Mouse (Mus musculus): Measurements from ENCODE around the gene Tgfbr3.
A peak's percentile ranks its signal among the peaks of the same experiment; 100 is the strongest.

Gene Tgfbr3

GRCm38 (mm10) chr5:107289234-107289764, at the start of gene Tgfbr3:
Gene Tgfbr3, minus strand, starts transcription at chr5:107289629.
- peak; percentile 42 for DNase-seq (ENCODE audit: low read depth, low spot score)

GRCm38 (mm10) chr5:107330916-107331421, 41.5 kb upstream of the Tgfbr3 start, which contains the start of gene Brdt:
Gene Brdt, plus strand, starts transcription at chr5:107331159.
- peak; percentile 36 for DNase-seq (ENCODE audit: low read depth, low spot score)

GRCm38 (mm10) chr5:107320703-107321102, 31.3 kb upstream of the Tgfbr3 start:
- DNase-seq (ENCODE audit: low read depth, low spot score), result no peak

GRCm38 (mm10) chr5:107317141-107317540, 27.7 kb upstream of the Tgfbr3 start:
- DNase-seq (ENCODE audit: low read depth, low spot score), result no peak

DNA sequence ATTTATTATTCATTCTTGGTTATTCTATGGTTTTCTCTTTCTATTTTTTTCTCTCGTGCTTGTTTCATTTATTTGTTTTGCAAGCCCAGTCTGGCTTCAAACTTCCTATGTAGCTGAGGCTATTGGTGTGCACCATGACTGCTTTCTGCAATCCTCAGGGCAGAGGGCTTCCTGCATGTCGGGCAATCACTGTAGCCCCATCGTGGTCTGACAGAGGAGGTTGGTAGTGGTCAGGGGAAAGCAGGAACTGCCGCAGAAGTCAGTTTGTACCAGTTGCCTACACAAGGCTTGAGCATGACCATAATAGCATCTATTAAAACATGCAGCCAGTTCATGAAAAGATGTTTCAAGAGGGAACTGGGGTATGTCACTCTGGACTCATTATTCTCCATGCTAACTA, 18.0 kb upstream of the Tgfbr3 start:
- DNase-seq (ENCODE audit: low read depth, low spot score), result no peak

- DNase-seq (ENCODE audit: low read depth, low spot score), result no peak
Measured at GRCm38 (mm10) chr5:107304117-107304825, 14.8 kb upstream of the Tgfbr3 start.

GRCm38 (mm10) chr5:107303350-107303861, 14.0 kb upstream of the Tgfbr3 start:
- no peak for DNase-seq (ENCODE audit: low read depth, low spot score)

- DNase-seq (ENCODE audit: low read depth, low spot score), result no peak
Measured at GRCm38 (mm10) chr5:107298854-107299253, 9.4 kb upstream of the Tgfbr3 start.

DNA sequence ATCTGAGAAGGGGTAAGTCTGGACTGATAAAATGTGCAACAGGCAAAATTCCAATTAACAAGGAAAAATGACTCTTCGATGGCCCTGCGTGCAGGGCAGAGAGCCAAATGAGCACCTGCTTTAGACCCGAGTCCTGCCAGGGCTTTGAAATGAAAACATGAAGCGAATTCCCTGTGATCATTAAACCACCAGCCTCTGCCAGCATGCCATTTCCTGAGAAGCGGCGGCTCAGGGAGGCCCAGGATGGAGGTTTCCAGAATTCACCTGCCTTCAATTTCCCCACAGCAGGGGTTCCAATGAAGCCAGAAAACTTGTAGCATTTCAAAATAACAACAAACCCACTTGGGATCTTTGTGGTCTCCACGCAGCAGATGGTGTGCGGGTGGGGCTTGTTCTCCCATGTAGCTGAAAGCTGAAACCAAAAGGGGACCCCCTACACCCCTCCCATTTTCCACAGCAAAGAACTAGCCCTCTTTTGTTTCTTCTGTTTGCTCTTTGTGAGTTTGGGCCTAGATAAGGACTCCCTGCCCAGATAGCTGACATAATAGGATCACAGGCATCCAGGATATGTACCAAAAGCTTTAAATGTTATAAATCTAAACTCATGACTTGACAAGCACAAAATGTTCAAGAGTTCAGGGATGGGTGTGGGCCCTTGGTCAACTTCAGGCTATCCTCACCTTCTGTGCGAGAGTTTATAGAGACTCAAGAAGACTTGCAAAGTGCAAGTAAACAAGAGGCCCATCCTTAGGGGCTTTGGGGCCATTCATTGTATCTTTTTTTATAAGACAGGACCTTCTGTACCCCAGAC, 7.3 kb upstream of the Tgfbr3 start:
- no peak for DNase-seq (ENCODE audit: low read depth, low spot score)

DNA sequence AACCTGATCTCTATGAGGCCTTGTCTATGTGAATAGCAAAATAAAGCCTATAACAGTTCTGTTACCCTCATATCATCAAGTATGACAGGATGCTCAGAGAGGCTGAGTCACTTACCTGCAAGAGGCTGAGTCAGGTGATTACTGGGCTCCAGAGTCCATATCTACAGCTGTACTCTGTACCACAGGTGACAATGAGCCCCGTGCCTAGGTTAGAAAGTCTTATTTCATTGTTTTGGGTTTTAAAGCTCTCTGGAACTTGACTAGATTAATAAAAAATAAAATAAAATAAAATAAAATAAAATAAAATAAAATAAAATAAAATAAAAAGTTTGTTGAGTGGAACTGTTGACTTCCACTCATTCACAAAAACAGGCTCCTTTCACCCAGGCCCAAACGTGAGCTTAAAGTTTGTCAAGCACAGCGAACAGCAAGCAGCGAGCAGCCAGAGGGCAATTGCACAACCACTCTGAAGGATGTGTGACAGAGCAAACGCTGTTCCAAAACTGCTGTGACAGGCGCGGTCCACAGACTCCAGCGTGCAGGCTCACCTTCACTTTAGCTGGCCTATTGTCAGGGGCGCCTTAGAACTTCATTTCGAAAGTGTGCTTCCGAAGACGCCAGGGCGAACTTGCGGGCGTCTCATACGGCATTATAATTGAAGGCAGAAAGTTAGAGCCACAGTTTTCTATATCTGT, 6.5 kb upstream of the Tgfbr3 start:
- DNase-seq (ENCODE audit: low read depth, low spot score), result no peak

GRCm38 (mm10) chr5:107295061-107295816, 5.8 kb upstream of the Tgfbr3 start:
- no peak for DNase-seq (ENCODE audit: low read depth, low spot score)

DNA sequence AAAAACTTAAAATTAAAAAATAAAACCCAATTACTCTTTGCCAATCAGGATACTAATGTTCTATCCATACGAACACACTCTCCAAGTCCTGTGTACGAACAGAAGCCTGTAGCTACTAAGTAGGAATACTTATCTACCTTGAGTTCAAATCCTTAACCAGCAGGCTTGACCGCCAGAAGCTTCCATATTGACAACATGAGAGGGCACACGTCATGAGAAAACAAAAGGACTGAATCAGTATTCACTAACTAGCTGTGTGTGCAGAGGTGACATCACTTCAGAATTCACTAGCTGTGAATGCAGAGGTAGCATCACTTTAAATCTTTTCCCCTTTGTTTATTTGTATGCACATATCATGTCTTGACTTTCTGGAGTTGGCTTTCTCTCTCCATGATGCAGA, 4.6 kb upstream of the Tgfbr3 start:
- no peak for DNase-seq (ENCODE audit: low read depth, low spot score)

DNA sequence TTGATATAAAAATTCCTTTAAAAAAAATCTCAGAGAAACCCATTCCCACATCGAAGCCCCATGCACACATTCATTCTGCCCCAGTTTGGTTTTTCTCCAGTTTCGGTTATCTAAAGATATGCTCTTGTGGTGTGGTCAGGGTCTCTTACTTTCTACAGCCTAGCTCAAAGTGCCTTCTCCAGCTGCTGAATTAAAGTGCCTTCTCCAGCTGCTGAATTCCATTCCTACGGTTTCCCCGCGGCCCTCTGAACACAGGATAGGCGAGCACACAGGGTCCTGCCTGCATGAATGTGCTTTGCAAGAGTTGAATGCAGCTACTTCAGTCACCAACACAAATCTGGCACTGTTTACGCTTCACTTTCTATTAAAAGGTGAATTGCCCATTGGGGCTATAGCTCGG, 557 bp upstream of the Tgfbr3 start:
- no peak for DNase-seq (ENCODE audit: low read depth, low spot score)

GRCm38 (mm10) chr5:107288427-107289233, 799 bp downstream of the Tgfbr3 start:
- DNase-seq (ENCODE audit: low read depth, low spot score), result peak; percentile 22

GRCm38 (mm10) chr5:107287908-107288267, 1.5 kb downstream of the Tgfbr3 start:
- no peak for DNase-seq (ENCODE audit: low read depth, low spot score)

DNA sequence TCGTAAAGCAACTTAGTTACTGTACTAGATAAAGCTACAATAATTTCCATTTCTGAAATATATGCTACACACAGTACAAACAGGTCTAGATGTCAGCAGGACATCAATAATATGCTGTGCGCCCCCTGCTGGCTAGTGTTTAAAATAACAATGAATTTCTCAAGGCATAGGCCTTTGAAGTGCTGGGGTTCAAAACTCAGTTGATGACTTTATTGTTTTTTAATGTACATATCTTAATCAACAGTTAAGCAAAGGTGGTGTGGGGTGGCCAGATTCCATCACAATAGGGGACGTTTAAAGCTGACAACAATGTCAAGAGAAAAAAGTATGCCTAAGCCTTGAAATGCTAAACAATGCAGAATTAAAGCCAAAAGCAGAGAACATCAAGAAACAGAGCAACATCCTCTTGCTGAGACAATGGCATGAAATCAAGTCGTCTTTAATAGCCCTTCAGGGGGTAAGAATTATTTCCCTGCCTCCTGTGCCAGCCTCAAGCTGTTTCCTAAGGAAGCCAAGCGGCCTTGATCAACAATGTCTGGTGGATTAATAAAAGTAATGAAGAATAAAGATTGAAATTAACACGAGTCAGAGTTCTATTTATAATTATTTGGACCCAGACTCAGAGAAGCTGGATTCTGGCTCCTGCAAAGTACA, 2.0 kb downstream of the Tgfbr3 start:
- DNase-seq (ENCODE audit: low read depth, low spot score), result no peak

DNA sequence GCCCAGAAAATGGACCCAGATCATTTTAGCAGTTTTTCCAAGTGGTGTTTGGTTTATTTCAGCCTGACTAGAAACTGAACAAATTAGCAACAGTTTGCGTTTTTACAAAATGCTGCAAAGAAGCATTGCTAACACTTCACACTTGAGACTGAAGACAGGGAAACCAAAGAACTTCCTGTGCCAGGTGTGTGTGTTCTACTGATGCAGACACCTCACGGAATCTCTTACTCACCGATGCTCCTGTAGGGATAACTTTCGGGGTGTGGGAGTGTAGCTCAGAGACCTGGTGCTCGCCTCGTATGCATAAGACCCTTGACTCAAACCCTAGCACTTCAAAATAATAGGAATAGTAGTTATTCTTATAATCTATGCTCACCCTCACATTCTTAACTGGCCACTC, 3.9 kb downstream of the Tgfbr3 start:
- DNase-seq (ENCODE audit: low read depth, low spot score), result no peak

GRCm38 (mm10) chr5:107283935-107284524, 5.4 kb downstream of the Tgfbr3 start:
- no peak for DNase-seq (ENCODE audit: low read depth, low spot score)
